Mouse (Mus musculus): Measurements from ENCODE around the gene Gm45062. TPM values are rescaled to one million over a fixed set of nuclear protein-coding genes. Genes with fewer than 3 reads are reported as not detected.
A peak's percentile ranks its signal among the peaks of the same experiment; 100 is the strongest.

Gm45062 gene
- polyA plus RNA-seq, 1 experiment from 2014 or later, result 6.9 TPM

- Histone ChIP-seq H3K4me1 (no peaks in the 10 kb centered on the region), H3K27me3 (replicated peaks; ENCODE audit: low read depth, poor library complexity, severe bottlenecking) (no peaks in the 10 kb centered on the region), H3K36me3 (replicated peaks) (no peaks in the 10 kb centered on the region), H3K9me3 (no peaks in the 10 kb centered on the region), H3K27ac (replicated peaks) (no peak overlapping the region), H3K4me3 (no peak overlapping the region)
- 81% methylated on average over 2 of the region's 2 CpGs for WGBS
- DNase-seq (ENCODE audit: low spot score), result no peak
Measured at GRCm38 (mm10) chr6:8639526-8639925, 380.3 kb downstream of the Gm45062 start.

- Histone ChIP-seq H3K36me3 (replicated peaks) (no peaks in the 10 kb centered on the region), H3K27me3 (replicated peaks; ENCODE audit: low read depth, poor library complexity, severe bottlenecking) (no peaks in the 10 kb centered on the region), H3K27ac (replicated peaks) (no peak overlapping the region), H3K9me3 (no peaks in the 10 kb centered on the region), H3K4me1 (peaks cover 7% of the 10 kb centered on the region; the same call in 1 of the 2 replicates), H3K4me3 (no peak overlapping the region)
- no peak for DNase-seq (ENCODE audit: low spot score)
- WGBS, result 94% methylated on average over 5 of the region's 5 CpGs
Measured at GRCm38 (mm10) chr6:8640863-8641262, 381.6 kb downstream of the Gm45062 start.

GRCm38 (mm10) chr6:8644703-8645102, 385.5 kb downstream of the Gm45062 start:
- Histone ChIP-seq H3K9me3 (no peaks in the 10 kb centered on the region), H3K4me1 (peaks cover 8% of the 10 kb centered on the region; the same call in 1 of the 2 replicates), H3K4me3 (no peak overlapping the region), H3K36me3 (replicated peaks) (no peaks in the 10 kb centered on the region), H3K27me3 (replicated peaks; ENCODE audit: low read depth, poor library complexity, severe bottlenecking) (no peaks in the 10 kb centered on the region), H3K27ac (replicated peaks) (peak overlapping the region; percentile 66)
- 87% methylated on average over 10 of the region's 10 CpGs for WGBS
- no peak for DNase-seq (ENCODE audit: low spot score)

GRCm38 (mm10) chr6:8645708-8646107, 386.5 kb downstream of the Gm45062 start:
- Histone ChIP-seq H3K4me3 (no peak overlapping the region), H3K36me3 (replicated peaks) (no peaks in the 10 kb centered on the region), H3K27ac (replicated peaks) (no peak overlapping the region), H3K4me1 (peaks cover 8% of the 10 kb centered on the region; the same call in 1 of the 2 replicates), H3K27me3 (replicated peaks; ENCODE audit: low read depth, poor library complexity, severe bottlenecking) (no peaks in the 10 kb centered on the region), H3K9me3 (no peaks in the 10 kb centered on the region)
- WGBS, result 66% methylated on average over 2 of the region's 2 CpGs
- DNase-seq (ENCODE audit: low spot score), result no peak

Other genes with a start within 250 kb of the Gm45062 start
- 0.10 and 0.21 TPM in 2 replicates for gene Col28a1, start 66.8 kb upstream of the Gm45062 start, polyA plus RNA-seq (2016; fragmentation: Nextera tagmentation; extraction: Ambion mirVana)
- gene Mios, start 50.2 kb upstream of the Gm45062 start, polyA plus RNA-seq (2016; fragmentation: Nextera tagmentation; extraction: Ambion mirVana), result 26.8 and 28.6 TPM in 2 replicates
- gene Rpa3, start 277 bp upstream of the Gm45062 start, polyA plus RNA-seq (2016; fragmentation: Nextera tagmentation; extraction: Ambion mirVana), result 204 and 210 TPM in 2 replicates
- gene Umad1, start 162 bp upstream of the Gm45062 start, polyA plus RNA-seq (2016; fragmentation: Nextera tagmentation; extraction: Ambion mirVana), result 15.4 and 19.2 TPM in 2 replicates

Data from embryonic facial prominence, embryonic 10.5 days (tissue).